Mouse (Mus musculus) hindbrain, postnatal 0 days (tissue): ENCODE measurements around the gene Zfp652. TPM values are rescaled to one million over a fixed set of nuclear protein-coding genes. Genes with fewer than 3 reads are reported as not detected.

Source experiments
- ATAC-seq: fragments of 200-750 bp; cut with Nextera tagmentation; 2 replicates; pipeline ENCODE4 v1.8.0; 2017; ENCODE audit warnings: mild to moderate bottlenecking, moderate TSS enrichment, moderate library complexity
- DNase-seq: peaks from one replicate; pipeline ENCODE4 v3.0.0-alpha.2; 2015; ENCODE audit warnings: low spot score
- H3K27ac ChIP-seq: fragments of 300-500 bp; sonication (generic); 2 replicates; pipeline ENCODE4 v1.5.1; 2014; ENCODE audit warnings: mild to moderate bottlenecking
- H3K27me3 ChIP-seq: fragments of 300-500 bp; sonication (generic); 2 replicates; pipeline ENCODE4 v1.6.1; 2014; ENCODE audit warnings: low read length, mixed read lengths; ENCODE audit not compliant: insufficient read depth
- H3K36me3 ChIP-seq: fragments of 300-500 bp; sonication (generic); 2 replicates; pipeline ENCODE4 v1.6.1; 2014; ENCODE audit warnings: low read length, mixed read lengths; ENCODE audit not compliant: insufficient read depth
- H3K4me1 ChIP-seq: fragments of 300-500 bp; sonication (generic); 2 replicates; pipeline ENCODE4 v1.6.1; 2014; ENCODE audit warnings: antibody characterized with exemption, low read length, mixed read lengths; ENCODE audit not compliant: insufficient read depth
- H3K4me2 ChIP-seq: fragments of 300-500 bp; sonication (generic); 2 replicates; pipeline ENCODE4 v1.6.1; 2014; ENCODE audit warnings: low read depth, mild to moderate bottlenecking, low read length, moderate library complexity, mixed read lengths
- H3K4me3 ChIP-seq: fragments of 300-500 bp; sonication (generic); 2 replicates; pipeline ENCODE4 v1.5.1; 2014; ENCODE audit warnings: low read length
- H3K9ac ChIP-seq: fragments of 300-500 bp; sonication (generic); replicated peaks from 2 replicates; pipeline ENCODE4 v1.6.1; 2014; ENCODE audit warnings: mild to moderate bottlenecking, low read length, moderate library complexity, mixed read lengths
- H3K9me3 ChIP-seq: fragments of 300-500 bp; sonication (generic); 2 replicates; pipeline ENCODE4 v1.6.1; 2016; ENCODE audit warnings: low read length, mixed read lengths
- CTCF ChIP-seq: IDR thresholded peaks from 2 replicates; pipeline ENCODE4 v1.5.1; 2016; ENCODE audit warnings: antibody characterized with exemption, control low read depth, low read depth
- WGBS: fragments of 180-500 bp; shearing (Covaris S2); extraction: QIAGEN DNeasy Blood & Tissue Kit; methylation state at CpG from one replicate; pipeline ENCODE4 v1.1.7; 2014; 5-methylcytosine and 5-hydroxymethylcytosine counted together
- polyA plus RNA-seq: library from polyadenylated mRNA; unstranded; fragments of >200 nt; fragmentation: Nextera tagmentation; extraction: Ambion mirVana; gene quantifications from 2 replicates; pipeline ENCODE4 v1.2.1, GENCODE M21; 2015
- total RNA-seq: library from RNA; depleted of rRNA; stranded (reverse); fragments of >200 nt; gene quantifications from 2 replicates; pipeline ENCODE4 v1.2.3, GENCODE M21; 2014

The Zfp652 gene
- total and polyA plus RNA-seq, 2 experiments from 2014 or later, result 15.2 to 23.0 TPM

GRCm38 (mm10) chr11:95811741-95812140, 99.3 kb downstream of the Zfp652 start:
- Histone ChIP-seq H3K27me3 (no peaks in the 10 kb centered on the region), H3K4me1 (no peaks in the 10 kb centered on the region), H3K27ac (no peak overlapping the region), H3K9me3 (no peaks in the 10 kb centered on the region), H3K36me3 (no peaks in the 10 kb centered on the region), H3K9ac (no peak overlapping the region), H3K4me2 (no peak overlapping the region), H3K4me3 (no peak overlapping the region)
- no peak for TF ChIP-seq CTCF
- ATAC-seq, result no peak
- DNase-seq, result no peak
- WGBS, result 79% methylated on average over 6 of the region's 6 CpGs

- no peak overlapping the region for H3K4me3 ChIP-seq
- no peak for DNase-seq
- no peak for ATAC-seq
- no peak overlapping the region for H3K4me2 ChIP-seq
- no peaks in the 10 kb centered on the region for H3K36me3 ChIP-seq
- H3K4me1 ChIP-seq, result no peaks in the 10 kb centered on the region
- no peak overlapping the region for H3K27ac ChIP-seq
- no peaks in the 10 kb centered on the region for H3K9me3 ChIP-seq
- no peaks in the 10 kb centered on the region for H3K27me3 ChIP-seq
- no peak overlapping the region for H3K9ac ChIP-seq
- no peak for TF ChIP-seq CTCF
- 39% methylated on average over 4 of the region's 4 CpGs for WGBS
These were observed 99.8 kb downstream of the Zfp652 start for GRCm38 (mm10) chr11:95812224-95812623.

GRCm38 (mm10) chr11:95814101-95814500, 101.6 kb downstream of the Zfp652 start:
- DNase-seq (no peak), ATAC-seq (no peak)
- WGBS, result 94% methylated on average over 2 of the region's 2 CpGs
- Histone ChIP-seq H3K27me3 (no peaks in the 10 kb centered on the region), H3K27ac (no peak overlapping the region), H3K9me3 (no peaks in the 10 kb centered on the region), H3K4me3 (no peak overlapping the region), H3K4me2 (no peak overlapping the region), H3K9ac (no peak overlapping the region), H3K4me1 (no peaks in the 10 kb centered on the region), H3K36me3 (no peaks in the 10 kb centered on the region)
- no peak for TF ChIP-seq CTCF

DNA sequence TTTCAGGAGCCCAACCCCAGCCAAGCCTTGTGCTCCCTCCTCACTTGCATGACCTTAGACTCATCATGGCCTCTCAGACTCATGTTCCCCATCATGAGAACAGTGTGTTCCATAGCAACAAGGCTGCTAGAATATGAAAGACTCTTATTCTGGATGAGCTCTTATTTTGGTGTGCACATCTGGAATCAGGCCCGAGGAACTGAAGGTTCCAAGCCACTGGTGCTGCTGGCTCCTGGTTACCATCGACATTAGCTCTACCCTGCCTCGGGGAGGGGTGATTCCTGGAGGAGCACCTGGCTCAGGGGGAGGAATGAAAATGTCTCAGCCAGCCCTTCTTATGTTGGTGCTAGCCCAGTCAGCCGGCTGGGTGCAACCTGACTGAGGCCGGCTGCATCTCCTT, 102.4 kb downstream of the Zfp652 start:
- WGBS, result 73% methylated on average over 5 of the region's 5 CpGs
- Histone ChIP-seq H3K9me3 (no peaks in the 10 kb centered on the region), H3K9ac (no peak overlapping the region), H3K4me2 (no peak overlapping the region), H3K27ac (no peak overlapping the region), H3K4me3 (no peak overlapping the region), H3K36me3 (no peaks in the 10 kb centered on the region), H3K27me3 (no peaks in the 10 kb centered on the region), H3K4me1 (no peaks in the 10 kb centered on the region)
- DNase-seq (no peak), ATAC-seq (no peak)
- TF ChIP-seq CTCF, result no peak

GRCm38 (mm10) chr11:95815412-95815811, 102.9 kb downstream of the Zfp652 start:
- Histone ChIP-seq H3K9ac (no peak overlapping the region), H3K4me1 (no peaks in the 10 kb centered on the region), H3K4me3 (no peak overlapping the region), H3K27ac (no peak overlapping the region), H3K36me3 (no peaks in the 10 kb centered on the region), H3K4me2 (no peak overlapping the region), H3K9me3 (no peaks in the 10 kb centered on the region), H3K27me3 (no peaks in the 10 kb centered on the region)
- 66% methylated on average over 9 of the region's 9 CpGs for WGBS
- ATAC-seq, result no peak
- TF ChIP-seq CTCF, result no peak
- no peak for DNase-seq

- 88% methylated on average over 8 of the region's 8 CpGs for WGBS
- H3K9me3 ChIP-seq, result no peaks in the 10 kb centered on the region
- no peak overlapping the region for H3K4me2 ChIP-seq
- no peaks in the 10 kb centered on the region for H3K4me1 ChIP-seq
- ATAC-seq (no peak), DNase-seq (no peak)
- no peak overlapping the region for H3K9ac ChIP-seq
- no peak overlapping the region for H3K27ac ChIP-seq
- no peak for TF ChIP-seq CTCF
- no peak overlapping the region for H3K4me3 ChIP-seq
- no peaks in the 10 kb centered on the region for H3K36me3 ChIP-seq
- H3K27me3 ChIP-seq, result no peaks in the 10 kb centered on the region
These were observed 106.7 kb downstream of the Zfp652 start for GRCm38 (mm10) chr11:95819138-95819537.

- no peaks in the 10 kb centered on the region for H3K36me3 ChIP-seq
- H3K4me2 ChIP-seq, result no peak overlapping the region
- H3K9me3 ChIP-seq, result no peaks in the 10 kb centered on the region
- peaks cover 1% of the 10 kb centered on the region for H3K27me3 ChIP-seq
- no peak for ATAC-seq
- H3K4me3 ChIP-seq, result no peak overlapping the region
- no peak for DNase-seq
- no peak overlapping the region for H3K9ac ChIP-seq
- WGBS, result 89% methylated on average over 3 of the region's 3 CpGs
- no peaks in the 10 kb centered on the region; the same call in 1 of the 2 replicates for H3K4me1 ChIP-seq
- H3K27ac ChIP-seq, result no peak overlapping the region
- no peak for TF ChIP-seq CTCF
These were observed 109.0 kb downstream of the Zfp652 start for GRCm38 (mm10) chr11:95821511-95821910.

DNA sequence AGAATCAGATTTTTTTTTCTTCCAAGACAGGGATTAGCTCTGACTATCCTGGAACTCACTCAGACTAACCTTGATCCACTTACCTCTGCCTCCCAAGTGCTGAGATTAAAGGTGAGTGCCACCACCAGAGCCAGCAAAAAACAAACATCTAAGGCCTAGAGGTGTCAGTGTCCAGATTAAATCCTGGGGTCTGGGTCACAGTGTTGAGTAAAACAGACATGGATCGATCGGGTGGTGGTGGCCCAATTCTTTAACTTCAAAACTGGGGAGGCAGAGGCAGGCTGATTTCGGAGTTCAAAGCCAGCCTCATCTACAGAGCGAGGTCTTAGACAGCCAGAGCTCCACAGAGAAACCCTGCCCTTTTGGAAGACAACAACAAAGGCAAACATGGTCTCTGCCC, 110.0 kb downstream of the Zfp652 start:
- Histone ChIP-seq H3K4me3 (no peak overlapping the region), H3K4me1 (no peaks in the 10 kb centered on the region; the same call in 1 of the 2 replicates), H3K4me2 (no peak overlapping the region), H3K36me3 (no peaks in the 10 kb centered on the region), H3K27ac (no peak overlapping the region), H3K9ac (no peak overlapping the region), H3K9me3 (no peaks in the 10 kb centered on the region), H3K27me3 (peaks cover 5% of the 10 kb centered on the region)
- 93% methylated on average over 4 of the region's 4 CpGs for WGBS
- ATAC-seq, result no peak
- TF ChIP-seq CTCF, result no peak
- DNase-seq, result no peak
